Mouse (Mus musculus): ENCODE results near the gene Atp9a. TPM values are rescaled to one million over a fixed set of nuclear protein-coding genes. Genes with fewer than 3 reads are reported as not detected.

Atp9a gene
- total and polyA plus RNA-seq, 3 experiments: 50.5 to 56.9 (median 51.5) TPM

DNA sequence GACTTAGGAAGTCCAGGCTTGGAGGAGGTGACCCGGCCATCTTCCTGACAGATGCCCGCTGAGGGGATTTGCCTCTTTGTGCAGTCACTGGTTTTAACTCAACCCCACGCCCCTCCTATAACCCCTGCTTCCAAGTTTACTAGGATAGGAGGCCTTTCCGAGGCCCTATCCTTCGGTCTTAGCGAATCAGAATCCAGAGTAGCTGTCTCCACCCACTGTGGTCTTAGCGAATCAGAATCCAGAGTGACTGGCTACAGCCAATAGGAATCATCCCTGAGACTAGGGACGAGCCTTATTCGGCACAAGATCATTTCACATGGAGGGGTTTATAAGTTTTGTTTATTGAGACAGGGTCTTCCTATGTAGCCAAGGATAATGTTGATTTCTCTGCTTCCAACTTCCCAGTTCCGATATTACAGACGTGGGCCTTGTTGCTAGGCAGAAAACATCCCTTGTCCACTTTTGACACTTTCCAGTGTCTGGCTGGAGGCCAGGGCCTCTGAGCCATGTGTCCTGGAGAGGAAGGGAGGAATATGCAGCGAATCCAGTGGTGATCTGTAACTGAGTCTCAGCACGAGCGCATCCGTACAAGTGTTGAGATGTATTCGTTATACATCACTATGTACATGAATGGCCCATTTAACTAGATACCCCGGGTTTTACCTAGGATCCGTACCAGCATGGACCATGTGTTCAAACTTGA lies 127.9 kb downstream of the Atp9a start:
- Histone ChIP-seq H3K4me1 (ENCODE audit: control insufficient read depth, insufficient read depth, low read length) (peaks cover 7% of the 10 kb centered on the region), H3K27ac (no peak overlapping the region), H3K9ac (ENCODE audit: low read depth, low read length) (no peak overlapping the region)

DNA sequence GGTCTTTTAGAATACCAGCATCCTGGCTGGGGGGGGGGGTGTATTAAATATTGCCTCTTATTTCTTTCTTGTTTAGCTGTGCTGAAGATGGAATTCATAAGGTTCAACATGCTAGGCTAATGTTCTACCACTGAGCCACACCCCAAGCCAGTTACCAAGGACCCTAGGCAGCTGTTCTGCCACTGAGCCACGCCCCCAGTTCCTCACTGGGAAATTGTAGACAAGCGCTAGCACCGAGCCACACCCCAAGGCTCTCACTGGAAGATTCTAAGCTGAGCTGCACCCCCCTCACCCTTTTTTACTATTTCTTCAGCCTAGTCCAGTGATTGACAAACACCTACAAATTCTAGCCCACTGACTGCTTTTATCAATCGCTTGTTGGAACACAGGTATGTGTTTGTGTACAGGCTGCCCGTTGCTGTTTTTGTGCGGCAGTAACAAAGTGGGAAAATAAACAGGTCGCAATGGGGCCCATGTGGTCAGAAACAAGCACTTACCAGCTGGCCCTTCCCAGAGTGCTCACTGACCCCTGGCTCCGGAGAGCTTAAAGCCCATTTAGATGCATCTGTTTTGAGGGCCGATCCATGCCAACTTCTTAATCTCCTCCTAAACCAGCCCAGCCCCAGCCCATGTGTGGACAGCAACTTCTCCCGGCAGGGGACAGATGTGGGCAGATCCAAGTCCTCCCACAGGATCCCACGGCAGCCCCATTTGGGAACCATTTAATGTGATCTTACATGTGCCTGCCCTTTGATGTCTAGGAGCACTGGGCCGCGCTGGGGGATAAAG lies 128.9 kb downstream of the Atp9a start:
- Histone ChIP-seq H3K36me3 (ENCODE audit: control insufficient read depth, insufficient read depth, low read length) (no peaks in the 10 kb centered on the region), H3K27ac (no peak overlapping the region), H3K79me2 (replicated peaks; ENCODE audit: control insufficient read depth, insufficient read depth, low read length) (no peaks in the 10 kb centered on the region), H3K9ac (ENCODE audit: low read depth, low read length) (no peak overlapping the region), H3K4me3 (no peak overlapping the region), H3K27me3 (ENCODE audit: control insufficient read depth, insufficient read depth, low read length) (no peaks in the 10 kb centered on the region), H3K4me1 (ENCODE audit: control insufficient read depth, insufficient read depth, low read length) (peaks cover 9% of the 10 kb centered on the region)
- 73% methylated on average over 13 of the region's 13 CpGs for WGBS
- intact Hi-C loops (cut with DNase I): loop anchor here (2.0 kb wide), 1 partner anchor 14 kb away; no protein-coding TSS in a partner anchor
- DNase-seq: no peak
- no peak for TF ChIP-seq CTCF (IDR thresholded peaks at IDR 0.05)
- TF ChIP-seq EP300 (IDR thresholded peaks at IDR 0.05; ENCODE audit: insufficient read depth, low read depth, low read length): no peak
- TF ChIP-seq POLR2A (IDR thresholded peaks at IDR 0.05; ENCODE audit: insufficient read depth, low read depth, low read length): no peak

More for the DNA sequence above, 127.9 kb downstream of the Atp9a start:
- Histone ChIP-seq H3K36me3 (ENCODE audit: control insufficient read depth, insufficient read depth, low read length) (no peaks in the 10 kb centered on the region), H3K79me2 (replicated peaks; ENCODE audit: control insufficient read depth, insufficient read depth, low read length) (no peaks in the 10 kb centered on the region), H3K27me3 (ENCODE audit: control insufficient read depth, insufficient read depth, low read length) (no peaks in the 10 kb centered on the region), H3K4me3 (no peak overlapping the region)
- WGBS: 58% methylated on average over 18 of the region's 18 CpGs
- peak in 1 of 2 experiments; percentile 48 for DNase-seq
- intact Hi-C loops (cut with DNase I): no loop called here
- TF ChIP-seq EP300 (IDR thresholded peaks at IDR 0.05; ENCODE audit: insufficient read depth, low read depth, low read length) (no peak), CTCF (IDR thresholded peaks at IDR 0.05) (no peak), POLR2A (IDR thresholded peaks at IDR 0.05; ENCODE audit: insufficient read depth, low read depth, low read length) (no peak)

- no peak overlapping the region; the same call in 1 of the 2 replicates for H3K27ac ChIP-seq
Measured at GRCm38 (mm10) chr2:168610941-168611340, 131.3 kb downstream of the Atp9a start.

DNA sequence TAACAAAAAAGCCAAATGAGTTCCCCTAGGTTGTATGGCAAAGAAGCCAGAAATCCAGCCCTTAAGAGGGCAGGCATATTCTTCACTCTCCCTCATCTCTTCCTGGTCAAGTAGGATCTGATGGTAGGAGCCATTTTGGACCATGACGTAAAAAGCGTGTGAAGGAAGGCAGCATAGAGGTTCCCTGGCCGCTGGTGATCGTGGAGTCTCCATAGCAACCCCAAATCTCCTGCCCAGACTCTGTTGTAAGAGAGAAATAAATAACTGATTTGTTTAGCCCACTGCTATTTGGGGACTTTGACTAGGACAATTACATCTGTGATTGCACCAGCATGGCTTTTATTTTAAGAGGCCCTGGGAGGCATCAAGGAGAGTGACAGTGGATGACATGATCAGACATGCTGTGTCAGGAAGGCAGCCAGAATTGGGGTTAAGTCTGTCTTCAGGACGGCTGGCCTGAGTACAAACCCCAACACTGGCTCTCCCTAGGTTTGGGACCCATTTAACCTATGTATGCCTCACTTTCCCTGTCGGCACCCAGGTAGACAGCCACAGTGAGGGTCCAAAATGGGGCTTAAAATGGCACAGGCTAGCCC lies 132.5 kb downstream of the Atp9a start:
- WGBS: 79% methylated on average over 6 of the region's 6 CpGs
- Histone ChIP-seq H3K27ac (no peak overlapping the region; the same call in 1 of the 2 replicates), H3K4me3 (no peak overlapping the region), H3K4me1 (ENCODE audit: control insufficient read depth, insufficient read depth, low read length) (peaks cover 13% of the 10 kb centered on the region), H3K27me3 (ENCODE audit: control insufficient read depth, insufficient read depth, low read length) (no peaks in the 10 kb centered on the region), H3K36me3 (ENCODE audit: control insufficient read depth, insufficient read depth, low read length) (no peaks in the 10 kb centered on the region), H3K79me2 (replicated peaks; ENCODE audit: control insufficient read depth, insufficient read depth, low read length) (no peaks in the 10 kb centered on the region), H3K9ac (ENCODE audit: low read depth, low read length) (no peak overlapping the region)
- 0 out of 2 replicates have a peak, but pooled peaks have one; percentile 8 for TF ChIP-seq EP300 (IDR thresholded peaks at IDR 0.05; ENCODE audit: insufficient read depth, low read depth, low read length)
- no peak for TF ChIP-seq CTCF (IDR thresholded peaks at IDR 0.05)
- no peak for TF ChIP-seq POLR2A (IDR thresholded peaks at IDR 0.05; ENCODE audit: insufficient read depth, low read depth, low read length)
- intact Hi-C loops (cut with DNase I): loop anchor here (5.0 kb wide), 1 partner anchor 82 kb away; no protein-coding TSS in a partner anchor
- DNase-seq: no peak

More at GRCm38 (mm10) chr2:168610941-168611340, 131.3 kb downstream of the Atp9a start:
- peaks cover 11% of the 10 kb centered on the region for H3K4me1 ChIP-seq (ENCODE audit: control insufficient read depth, insufficient read depth, low read length)
- no peaks in the 10 kb centered on the region for H3K36me3 ChIP-seq (ENCODE audit: control insufficient read depth, insufficient read depth, low read length)
- H3K4me3 ChIP-seq: no peak overlapping the region
- WGBS: 36% methylated on average over 3 of the region's 3 CpGs
- H3K79me2 ChIP-seq (replicated peaks; ENCODE audit: control insufficient read depth, insufficient read depth, low read length): no peaks in the 10 kb centered on the region
- TF ChIP-seq POLR2A (IDR thresholded peaks at IDR 0.05; ENCODE audit: insufficient read depth, low read depth, low read length) (no peak), EP300 (IDR thresholded peaks at IDR 0.05; ENCODE audit: insufficient read depth, low read depth, low read length) (no peak), CTCF (IDR thresholded peaks at IDR 0.05) (no peak)
- no peak for DNase-seq
- no peak overlapping the region for H3K9ac ChIP-seq (ENCODE audit: low read depth, low read length)
- intact Hi-C loops (cut with DNase I): no loop called here
- no peaks in the 10 kb centered on the region for H3K27me3 ChIP-seq (ENCODE audit: control insufficient read depth, insufficient read depth, low read length)

DNA sequence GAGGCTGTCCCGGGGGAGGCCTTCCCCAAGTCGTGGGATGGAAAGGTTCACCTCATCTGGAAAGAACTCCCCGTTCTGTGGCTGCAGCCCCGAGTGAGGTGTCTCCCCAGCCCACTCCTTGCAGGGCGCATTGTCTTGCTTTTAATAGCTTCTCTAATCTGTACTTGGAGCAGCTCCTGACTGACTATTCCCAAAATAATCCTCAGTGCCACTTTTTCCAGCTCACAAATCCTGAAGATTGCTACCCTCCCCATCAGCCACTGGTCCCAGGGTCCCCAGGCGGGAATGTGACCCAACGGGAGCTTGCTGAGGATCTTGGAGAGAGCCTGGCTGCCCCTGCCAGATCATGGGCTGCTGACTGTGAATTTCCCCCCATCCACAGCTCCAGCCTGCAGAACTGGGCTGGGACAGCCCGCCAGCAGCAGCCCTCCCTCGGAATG lies 134.1 kb downstream of the Atp9a start:
- H3K4me3 ChIP-seq: no peak overlapping the region
- DNase-seq: peak; percentile 52 to 59
- no peaks in the 10 kb centered on the region for H3K27me3 ChIP-seq (ENCODE audit: control insufficient read depth, insufficient read depth, low read length)
- 29% methylated on average over 9 of the region's 9 CpGs for WGBS
- no peaks in the 10 kb centered on the region for H3K79me2 ChIP-seq (replicated peaks; ENCODE audit: control insufficient read depth, insufficient read depth, low read length)
- intact Hi-C loops (cut with DNase I): loop anchor here (5.0 kb wide), 1 partner anchor 81 kb away; no protein-coding TSS in a partner anchor
- TF ChIP-seq CTCF (IDR thresholded peaks at IDR 0.05) (no peak), POLR2A (IDR thresholded peaks at IDR 0.05; ENCODE audit: insufficient read depth, low read depth, low read length) (peak; percentile 34; the same call in 1 of the 2 replicates), EP300 (IDR thresholded peaks at IDR 0.05; ENCODE audit: insufficient read depth, low read depth, low read length) (peak; percentile 60; the same call in 1 of the 2 replicates)
- peak overlapping the region; percentile 46 for H3K9ac ChIP-seq (ENCODE audit: low read depth, low read length)
- no peaks in the 10 kb centered on the region for H3K36me3 ChIP-seq (ENCODE audit: control insufficient read depth, insufficient read depth, low read length)
- H3K4me1 ChIP-seq (ENCODE audit: control insufficient read depth, insufficient read depth, low read length): peaks cover 14% of the 10 kb centered on the region
- peak overlapping the region; percentile 57 for H3K27ac ChIP-seq
